Mouse (Mus musculus): ENCODE results near the gene Prep.

GRCm38 (mm10) chr10:45070362-45070761 is 3.4 kb downstream of the Prep start:
- TF ChIP-seq CTCF (IDR thresholded peaks at IDR 0.05; ENCODE audit: extremely low read depth, insufficient read depth, low read length) (no peak), POLR2A (IDR thresholded peaks at IDR 0.05; ENCODE audit: extremely low read depth, insufficient read depth, low read length) (no peak)
